Mouse (Mus musculus) myocyte (in vitro differentiated cells): ENCODE measurements around the gene Midn.
A peak's percentile ranks its signal among the peaks of the same experiment; 100 is the strongest.

Source experiments
- CEBPB ChIP-seq: IDR thresholded peaks from 2 replicates; pipeline ENCODE4 v1.6.1; 2011; ENCODE audit warnings: mild to moderate bottlenecking, moderate library complexity; ENCODE audit not compliant: poor library complexity, insufficient read depth, severe bottlenecking
- E2F4 ChIP-seq: IDR thresholded peaks from one replicate; pipeline ENCODE4 v1.6.1; 2011; ENCODE audit warnings: mild to moderate bottlenecking, control low read depth, moderate library complexity; ENCODE audit not compliant: insufficient read depth
- MAX ChIP-seq: IDR thresholded peaks from one replicate; pipeline ENCODE4 v1.6.1; 2011; ENCODE audit warnings: low read depth, mild to moderate bottlenecking, control low read depth
- MYOD1 ChIP-seq, 3 experiments: IDR thresholded peaks; one replicate each; pipeline ENCODE4 v1.6.1; 2011; ENCODE audit warnings: control low read depth in 2 of 3, low read depth in 2 of 3, mild to moderate bottlenecking in 2 of 3, moderate library complexity in 1 of 3; ENCODE audit not compliant: insufficient read length in 2 of 3, control insufficient read depth in 1 of 3
- POLR2A ChIP-seq: IDR thresholded peaks from one replicate; pipeline ENCODE4 v1.6.1; 2011; ENCODE audit warnings: low read depth, mild to moderate bottlenecking, control low read depth, moderate library complexity; ENCODE audit not compliant: insufficient read length
- POLR2AphosphoS2 ChIP-seq: IDR thresholded peaks from one replicate; pipeline ENCODE4 v1.6.1; 2011; ENCODE audit warnings: low read depth, control low read depth; ENCODE audit not compliant: insufficient read length
- REST ChIP-seq: IDR thresholded peaks from one replicate; pipeline ENCODE4 v1.6.1; 2011; ENCODE audit warnings: mild to moderate bottlenecking, control low read depth, moderate library complexity; ENCODE audit not compliant: insufficient read depth, insufficient read length
- USF1 ChIP-seq: IDR thresholded peaks from one replicate; pipeline ENCODE4 v1.6.1; 2011; ENCODE audit warnings: low read depth, mild to moderate bottlenecking, control low read depth, moderate library complexity

- TF ChIP-seq POLR2A (no peak), MYOD1 (IDR thresholded peaks at IDR 0.05; ENCODE audit: control insufficient read depth in 1 of 3, insufficient read length in 2 of 3, low read depth in 2 of 3) (peak in 2 of 3 experiments; percentile 23 to 26), MAX (no peak), USF1 (no peak), E2F4 (no peak), CEBPB (no peak), POLR2AphosphoS2 (no peak), REST (no peak)
Measured at GRCm38 (mm10) chr10:80136952-80137625, 11.0 kb upstream of the Midn start.
